Mouse (Mus musculus): ENCODE data around the gene Tmem170b.
"Not testable (repeated sequence)": the region's sequence is repeated elsewhere in the genome, so short reads cannot be mapped to it uniquely, and the experiment has no call there.

The Tmem170b gene

GRCm38 (mm10) chr13:41669951-41670350 lies 64.2 kb downstream of the Tmem170b start:
- no peak for DNase-seq (ENCODE audit: extremely low read depth, low read depth)

- DNase-seq (ENCODE audit: extremely low read depth, low read depth) = no peak
Measured at GRCm38 (mm10) chr13:41670386-41671130, 64.9 kb downstream of the Tmem170b start.

- no peak for DNase-seq (ENCODE audit: extremely low read depth, low read depth)
Measured at GRCm38 (mm10) chr13:41671136-41671705, 65.5 kb downstream of the Tmem170b start.

DNA sequence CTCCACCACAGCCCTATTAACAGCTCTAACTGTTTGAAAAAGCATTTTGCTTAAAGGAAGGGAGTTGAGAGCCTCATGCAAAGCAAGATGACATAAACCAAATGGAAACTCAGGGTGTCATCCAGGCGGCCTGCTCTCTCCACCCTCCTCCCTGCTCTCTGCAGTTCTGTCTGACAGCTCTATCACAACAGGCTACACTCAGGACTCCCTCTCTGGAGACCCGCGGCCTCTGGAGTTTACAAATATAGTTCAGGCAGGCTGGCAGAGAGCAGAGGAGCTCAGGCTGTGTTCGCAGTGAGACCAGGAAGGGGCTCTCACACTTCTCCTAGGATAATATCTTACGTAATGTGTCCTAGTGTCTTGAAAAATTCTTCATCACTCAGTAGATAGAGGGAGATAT lies 67.2 kb downstream of the Tmem170b start:
- DNase-seq (ENCODE audit: extremely low read depth, low read depth) = not testable (repeated sequence)

- DNase-seq (ENCODE audit: extremely low read depth, low read depth) = no peak
Measured at GRCm38 (mm10) chr13:41673541-41673940, 67.8 kb downstream of the Tmem170b start.

- DNase-seq (ENCODE audit: extremely low read depth, low read depth) = not testable (repeated sequence)
Measured at GRCm38 (mm10) chr13:41674608-41675007, 68.9 kb downstream of the Tmem170b start.

DNA sequence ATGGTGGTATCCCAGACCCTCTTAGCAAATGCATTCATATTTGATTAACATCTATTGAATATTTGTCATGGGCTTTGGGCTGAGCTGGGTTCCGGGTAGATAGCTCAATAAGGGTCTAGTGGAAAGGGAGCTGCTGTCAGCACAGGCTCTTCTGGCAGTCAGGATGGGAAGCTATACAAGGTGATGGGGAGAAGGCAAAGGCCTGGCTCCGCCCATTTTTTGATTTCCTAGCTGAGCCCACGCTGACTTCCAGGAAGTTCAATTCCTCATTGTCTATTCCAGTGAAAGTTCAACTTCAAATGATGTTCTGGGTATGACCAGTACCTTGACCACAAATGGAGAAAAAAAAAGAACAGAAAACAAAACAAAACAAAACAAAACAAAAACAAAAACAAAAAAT lies 69.8 kb downstream of the Tmem170b start:
- DNase-seq (ENCODE audit: extremely low read depth, low read depth) = no peak

- no peak for DNase-seq (ENCODE audit: extremely low read depth, low read depth)
Measured at GRCm38 (mm10) chr13:41675966-41676835, 70.5 kb downstream of the Tmem170b start.

GRCm38 (mm10) chr13:41676836-41677186 lies 71.1 kb downstream of the Tmem170b start:
- no peak for DNase-seq (ENCODE audit: extremely low read depth, low read depth)

GRCm38 (mm10) chr13:41680854-41681549 lies 75.3 kb downstream of the Tmem170b start:
- no peak for DNase-seq (ENCODE audit: extremely low read depth, low read depth)

- no peak for DNase-seq (ENCODE audit: extremely low read depth, low read depth)
Measured at GRCm38 (mm10) chr13:41682341-41683119, 76.8 kb downstream of the Tmem170b start.

DNA sequence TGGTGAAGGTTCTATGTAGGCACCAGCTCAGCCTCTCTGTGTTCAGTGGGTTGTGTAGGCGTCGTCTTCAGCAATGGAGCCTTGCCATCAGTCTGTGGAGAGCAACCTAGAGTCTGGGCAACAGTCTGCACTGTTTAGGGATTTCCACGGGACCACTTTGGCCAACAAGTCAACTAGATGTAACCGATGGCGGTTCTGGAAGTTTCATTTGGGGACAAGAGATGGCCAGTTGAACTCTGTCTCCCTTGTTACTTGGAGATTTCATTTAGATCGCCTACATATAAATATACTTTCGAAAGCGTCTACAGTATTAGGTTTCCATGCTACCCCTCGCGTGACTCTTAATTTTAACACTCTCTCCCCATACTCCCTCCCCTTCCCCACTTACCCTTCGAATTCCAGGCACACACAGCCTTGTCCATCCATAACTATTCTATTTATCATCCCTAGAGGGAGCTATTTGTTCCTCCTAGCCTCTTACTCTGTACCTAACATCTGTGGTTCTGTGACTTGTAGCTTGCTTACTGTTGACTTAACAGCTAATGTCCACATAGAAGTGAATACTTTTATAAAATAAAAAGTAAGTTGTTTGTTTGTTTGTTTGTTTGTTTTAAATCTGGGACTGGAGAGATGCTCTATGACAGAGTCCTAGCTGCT lies 77.8 kb downstream of the Tmem170b start:
- DNase-seq (ENCODE audit: extremely low read depth, low read depth) = no peak

DNA sequence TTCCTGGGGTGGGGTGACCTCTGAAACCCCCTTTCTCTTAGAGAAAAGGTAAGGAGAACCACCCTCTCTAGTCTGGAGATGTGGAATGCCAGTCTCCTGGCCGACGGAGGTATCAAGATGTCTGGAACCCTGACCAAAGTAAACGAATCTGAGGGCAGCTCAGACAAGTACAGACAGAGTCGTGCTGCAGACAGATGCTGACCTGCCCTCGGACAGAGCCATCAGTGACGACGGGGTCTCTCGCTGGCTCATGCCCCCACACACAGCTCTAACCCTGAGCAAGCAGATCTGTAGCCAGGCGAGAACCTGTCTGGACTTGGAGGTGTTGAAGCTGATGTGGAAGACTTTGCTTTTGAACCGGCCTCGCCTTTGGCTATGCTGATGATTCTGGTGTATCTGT lies 79.8 kb downstream of the Tmem170b start:
- no peak for DNase-seq (ENCODE audit: extremely low read depth, low read depth)

- no peak for DNase-seq (ENCODE audit: extremely low read depth, low read depth)
Measured at GRCm38 (mm10) chr13:41689055-41689454, 83.3 kb downstream of the Tmem170b start.

GRCm38 (mm10) chr13:41689598-41690045 lies 83.9 kb downstream of the Tmem170b start:
- DNase-seq (ENCODE audit: extremely low read depth, low read depth) = no peak
